Mouse (Mus musculus) testis, adult 2 months (tissue): ENCODE results near the gene Prim2.

Experiments used
- CTCF ChIP-seq: fragments of 200-500 bp; IDR thresholded peaks from 2 replicates; pipeline ENCODE4 v1.5.1; 2012; ENCODE audit warnings: low read depth, mild to moderate bottlenecking, inconsistent platforms, low read length, moderate library complexity; ENCODE audit not compliant: control insufficient read depth, insufficient read depth, insufficient replicate concordance
- POLR2A ChIP-seq: fragments of 200-500 bp; IDR thresholded peaks from 2 replicates; pipeline ENCODE4 v1.6.1; 2012; ENCODE audit warnings: low read depth, mild to moderate bottlenecking, inconsistent platforms, low read length, moderate library complexity; ENCODE audit not compliant: control insufficient read depth

GRCm38 (mm10) chr1:33515124-33515523 lies 154.5 kb downstream of the Prim2 start:
- no peak for TF ChIP-seq CTCF
- no peak for TF ChIP-seq POLR2A
